Mouse (Mus musculus): ENCODE results near the gene F3. TPM values are rescaled to one million over a fixed set of nuclear protein-coding genes. Genes with fewer than 3 reads are reported as not detected.
A peak's percentile ranks its signal among the peaks of the same experiment; 100 is the strongest.

Gene F3
- polyA plus RNA-seq, 1 experiment: 6.3 TPM

GRCm38 (mm10) chr3:121684963-121685362 is 38.4 kb upstream of the F3 start:
- 93% methylated on average over 4 of the region's 4 CpGs for WGBS
- TF ChIP-seq POLR2A (IDR thresholded peaks at IDR 0.05; ENCODE audit: control insufficient read depth, extremely low read depth, insufficient read depth, low read length, poor library complexity) (no peak), CTCF (IDR thresholded peaks at IDR 0.05; ENCODE audit: borderline replicate concordance, control insufficient read depth, extremely low read depth, insufficient read depth, low read length, poor library complexity) (no peak)
- no peak overlapping the region for H3K4me3 ChIP-seq (ENCODE audit: control insufficient read depth, insufficient read depth, low read length)
- peaks cover 6% of the 10 kb centered on the region for H3K4me1 ChIP-seq (replicated peaks; ENCODE audit: control insufficient read depth, insufficient read depth, low read length)
- no peaks in the 10 kb centered on the region for H3K27me3 ChIP-seq (ENCODE audit: control insufficient read depth, insufficient read depth, low read length)
- no peaks in the 10 kb centered on the region for H3K36me3 ChIP-seq (ENCODE audit: control insufficient read depth, insufficient read depth, low read length)
- no peak overlapping the region for H3K27ac ChIP-seq (ENCODE audit: control insufficient read depth, insufficient read depth, low read length)
- DNase-seq: no peak

- Histone ChIP-seq H3K36me3 (ENCODE audit: control insufficient read depth, insufficient read depth, low read length) (no peaks in the 10 kb centered on the region), H3K27ac (ENCODE audit: control insufficient read depth, insufficient read depth, low read length) (no peak overlapping the region), H3K4me1 (replicated peaks; ENCODE audit: control insufficient read depth, insufficient read depth, low read length) (peaks cover 6% of the 10 kb centered on the region), H3K27me3 (ENCODE audit: control insufficient read depth, insufficient read depth, low read length) (no peaks in the 10 kb centered on the region), H3K4me3 (ENCODE audit: control insufficient read depth, insufficient read depth, low read length) (no peak overlapping the region)
- no peak for DNase-seq
- 90% methylated on average over 1 of the region's 1 CpGs for WGBS
- TF ChIP-seq POLR2A (IDR thresholded peaks at IDR 0.05; ENCODE audit: control insufficient read depth, extremely low read depth, insufficient read depth, low read length, poor library complexity) (no peak), CTCF (IDR thresholded peaks at IDR 0.05; ENCODE audit: borderline replicate concordance, control insufficient read depth, extremely low read depth, insufficient read depth, low read length, poor library complexity) (no peak)
These were observed 37.4 kb upstream of the F3 start for GRCm38 (mm10) chr3:121685985-121686384.

GRCm38 (mm10) chr3:121686408-121686911 is 36.9 kb upstream of the F3 start:
- H3K27ac ChIP-seq (ENCODE audit: control insufficient read depth, insufficient read depth, low read length): no peak overlapping the region
- H3K4me1 ChIP-seq (replicated peaks; ENCODE audit: control insufficient read depth, insufficient read depth, low read length): peaks cover 6% of the 10 kb centered on the region
- no peak for DNase-seq
- 98% methylated on average over 4 of the region's 4 CpGs for WGBS
- no peak for TF ChIP-seq CTCF (IDR thresholded peaks at IDR 0.05; ENCODE audit: borderline replicate concordance, control insufficient read depth, extremely low read depth, insufficient read depth, low read length, poor library complexity)
- TF ChIP-seq POLR2A (IDR thresholded peaks at IDR 0.05; ENCODE audit: control insufficient read depth, extremely low read depth, insufficient read depth, low read length, poor library complexity): no peak
- H3K4me3 ChIP-seq (ENCODE audit: control insufficient read depth, insufficient read depth, low read length): no peak overlapping the region
- no peaks in the 10 kb centered on the region for H3K36me3 ChIP-seq (ENCODE audit: control insufficient read depth, insufficient read depth, low read length)
- H3K27me3 ChIP-seq (ENCODE audit: control insufficient read depth, insufficient read depth, low read length): no peaks in the 10 kb centered on the region

- Histone ChIP-seq H3K27ac (ENCODE audit: control insufficient read depth, insufficient read depth, low read length) (no peak overlapping the region), H3K4me1 (replicated peaks; ENCODE audit: control insufficient read depth, insufficient read depth, low read length) (peaks cover 6% of the 10 kb centered on the region), H3K4me3 (ENCODE audit: control insufficient read depth, insufficient read depth, low read length) (no peak overlapping the region), H3K27me3 (ENCODE audit: control insufficient read depth, insufficient read depth, low read length) (no peaks in the 10 kb centered on the region), H3K36me3 (ENCODE audit: control insufficient read depth, insufficient read depth, low read length) (no peaks in the 10 kb centered on the region)
- no peak for DNase-seq
- TF ChIP-seq POLR2A (IDR thresholded peaks at IDR 0.05; ENCODE audit: control insufficient read depth, extremely low read depth, insufficient read depth, low read length, poor library complexity) (no peak), CTCF (IDR thresholded peaks at IDR 0.05; ENCODE audit: borderline replicate concordance, control insufficient read depth, extremely low read depth, insufficient read depth, low read length, poor library complexity) (no peak)
- 92% methylated on average over 3 of the region's 3 CpGs for WGBS
These were observed 35.6 kb upstream of the F3 start for GRCm38 (mm10) chr3:121687741-121688140.

- WGBS: 33% methylated on average over 5 of the region's 5 CpGs
- Histone ChIP-seq H3K27me3 (ENCODE audit: control insufficient read depth, insufficient read depth, low read length) (no peaks in the 10 kb centered on the region), H3K4me3 (ENCODE audit: control insufficient read depth, insufficient read depth, low read length) (no peak overlapping the region), H3K4me1 (replicated peaks; ENCODE audit: control insufficient read depth, insufficient read depth, low read length) (peaks cover 6% of the 10 kb centered on the region), H3K27ac (ENCODE audit: control insufficient read depth, insufficient read depth, low read length) (no peak overlapping the region), H3K36me3 (ENCODE audit: control insufficient read depth, insufficient read depth, low read length) (no peaks in the 10 kb centered on the region)
- DNase-seq: peak; percentile 30
- TF ChIP-seq CTCF (IDR thresholded peaks at IDR 0.05; ENCODE audit: borderline replicate concordance, control insufficient read depth, extremely low read depth, insufficient read depth, low read length, poor library complexity) (no peak), POLR2A (IDR thresholded peaks at IDR 0.05; ENCODE audit: control insufficient read depth, extremely low read depth, insufficient read depth, low read length, poor library complexity) (no peak)
These were observed 34.3 kb upstream of the F3 start for GRCm38 (mm10) chr3:121689029-121689428.

GRCm38 (mm10) chr3:121689697-121690096 is 33.6 kb upstream of the F3 start:
- peaks cover 6% of the 10 kb centered on the region for H3K4me1 ChIP-seq (replicated peaks; ENCODE audit: control insufficient read depth, insufficient read depth, low read length)
- H3K27me3 ChIP-seq (ENCODE audit: control insufficient read depth, insufficient read depth, low read length): no peaks in the 10 kb centered on the region
- 43% methylated on average over 3 of the region's 3 CpGs for WGBS
- H3K4me3 ChIP-seq (ENCODE audit: control insufficient read depth, insufficient read depth, low read length): no peak overlapping the region
- TF ChIP-seq CTCF (IDR thresholded peaks at IDR 0.05; ENCODE audit: borderline replicate concordance, control insufficient read depth, extremely low read depth, insufficient read depth, low read length, poor library complexity): no peak
- TF ChIP-seq POLR2A (IDR thresholded peaks at IDR 0.05; ENCODE audit: control insufficient read depth, extremely low read depth, insufficient read depth, low read length, poor library complexity): no peak
- DNase-seq: no peak
- H3K36me3 ChIP-seq (ENCODE audit: control insufficient read depth, insufficient read depth, low read length): no peaks in the 10 kb centered on the region
- H3K27ac ChIP-seq (ENCODE audit: control insufficient read depth, insufficient read depth, low read length): no peak overlapping the region
